19 mouse cellular contexts compared by ENCODE assay signal in the genomic region with DNA sequence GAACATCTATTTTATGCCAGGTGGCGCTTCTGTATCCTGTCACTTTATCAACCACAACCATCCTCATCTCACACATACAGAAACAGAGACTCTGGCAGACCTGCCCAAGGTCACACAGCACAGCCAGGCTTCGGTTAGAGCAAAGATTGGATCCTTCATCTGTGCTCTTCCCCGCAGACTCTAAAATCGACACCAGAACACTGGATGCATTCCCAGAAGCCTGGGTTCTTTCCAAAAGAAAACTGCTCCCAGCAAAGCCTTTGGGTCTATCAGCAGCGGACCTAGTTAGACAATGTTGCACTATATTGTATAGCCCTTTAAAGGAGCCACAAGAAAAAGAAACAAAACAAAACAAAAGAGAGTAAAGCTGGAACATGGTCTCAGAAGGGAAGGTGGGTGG. TPM values are rescaled to one million over a fixed set of nuclear protein-coding genes. Genes with fewer than 3 reads are reported as not detected.
DNase-seq lines count a peak whose midpoint lies in the region; ATAC-seq and TF ChIP-seq lines count a peak whose summit lies in the region.
"Had no signal": no experiment of that assay in that cellular context is flagged by ENCODE, and none has a peak within 500 bp of the region (broad histone marks: within the 10 kb centered on the region; RNA-seq: fewer than 3 reads in every experiment).

No protein-coding gene starts in this region.

- H3K4me1 ChIP-seq in intestine, postnatal 0 days (replicated peaks; ENCODE audit: control insufficient read depth, insufficient read depth, low read length): peaks cover 42% of the 10 kb centered on the region

- H3K4me3 ChIP-seq in intestine, postnatal 0 days (ENCODE audit: low read depth, low read length): no peak overlapping the region
- H3K4me3 ChIP-seq: embryonic facial prominence, embryonic 12.5 days; erythroblast, embryonic 14.5 days; forebrain, embryonic 13.5 days; limb, embryonic 13.5 days; liver, embryonic 15.5 days; neural tube, embryonic 13.5 days had no signal

- no peak for ATAC-seq in CD4-positive, CD25-positive, alpha-beta regulatory T cell, adult 4 months
- ATAC-seq in intestine, postnatal 0 days: no peak
- ATAC-seq: forebrain, embryonic 13.5 days; lung, postnatal 0 days had no signal

- 78% methylated on average over 5 of the region's 5 CpGs for WGBS in intestine, postnatal 0 days

- H3K9me3 ChIP-seq in intestine, postnatal 0 days (ENCODE audit: control insufficient read depth): no peaks in the 10 kb centered on the region
- H3K9me3 ChIP-seq: embryonic facial prominence, embryonic 12.5 days; forebrain, embryonic 13.5 days; G1E; limb, embryonic 13.5 days; liver, embryonic 15.5 days; neural tube, embryonic 13.5 days had no signal

- H3K27ac ChIP-seq in intestine, postnatal 0 days (ENCODE audit: low read depth, low read length): peak overlapping the region; percentile 68
- H3K27ac ChIP-seq: embryonic facial prominence, embryonic 12.5 days; forebrain, embryonic 13.5 days; limb, embryonic 13.5 days; liver, embryonic 15.5 days; neural tube, embryonic 13.5 days had no signal

- H3K27me3 ChIP-seq in intestine, postnatal 0 days (replicated peaks; ENCODE audit: control insufficient read depth, insufficient read depth, low read length): no peaks in the 10 kb centered on the region
- H3K27me3 ChIP-seq: forebrain, embryonic 13.5 days; limb, embryonic 13.5 days; neural tube, embryonic 13.5 days had no signal

- H3K36me3 ChIP-seq in intestine, postnatal 0 days (ENCODE audit: control insufficient read depth, insufficient read depth): 0 out of 2 replicates have a peak, but pooled peaks cover 9% of the 10 kb centered on the region
- H3K36me3 ChIP-seq: embryonic facial prominence, embryonic 12.5 days; G1E; limb, embryonic 13.5 days; liver, embryonic 15.5 days had no signal

- no peak for TF ChIP-seq CTCF in intestine, postnatal 0 days (IDR thresholded peaks at IDR 0.05; ENCODE audit: low read depth)

- no peak overlapping the region for H3K9ac ChIP-seq in intestine, postnatal 0 days (ENCODE audit: low read depth, low read length)
- H3K9ac ChIP-seq: embryonic facial prominence, embryonic 12.5 days; forebrain, embryonic 13.5 days; limb, embryonic 13.5 days; liver, embryonic 15.5 days; neural tube, embryonic 13.5 days had no signal

- DNase-seq in CD4-positive, CD25-positive, alpha-beta regulatory T cell, adult 2 months (ENCODE audit: low read depth, low spot score): peak; percentile 36
- DNase-seq in layer of hippocampus, adult 11-12 months (ENCODE audit: low spot score): peak; percentile 51
- DNase-seq in layer of hippocampus, postnatal 10 days (ENCODE audit: low spot score in 2 of 2): no peak
- DNase-seq in cerebellum, adult 9-11 months: peak; percentile 69
- DNase-seq in neural tube, embryonic 10.5 days (ENCODE audit: extremely low spot score, low spot score): no peak
- DNase-seq in Muller cell, postnatal 12 days (ENCODE audit: inconsistent ontology term): no peak
- DNase-seq: adrenal gland, postnatal 36 days; spleen, adult 18-20 months had no signal

- no peak overlapping the region for H3K4me2 ChIP-seq in intestine, postnatal 0 days (replicated peaks; ENCODE audit: low read depth)
- H3K4me2 ChIP-seq: embryonic facial prominence, embryonic 12.5 days; limb, embryonic 13.5 days; liver, embryonic 15.5 days; midbrain, embryonic 11.5 days had no signal

RNA-seq across cellular contexts. Expression of gene Cotl1, which starts 5.1 kb away (rescaled TPM):
- polyA plus RNA-seq in CD4-positive, CD25-positive, alpha-beta regulatory T cell, adult 4 months (2017; shearing (Covaris generic)): 100 to 1,000 TPM; 131 to 191 TPM
- 100 to 1,000 TPM; 129 to 134 TPM for total RNA-seq in layer of hippocampus, postnatal 10 days (2021)
- polyA plus RNA-seq in intestine, postnatal 0 days (2015; fragmentation: Nextera tagmentation; extraction: Ambion mirVana): 166 and 169 TPM in 2 replicates

RNA-seq across cellular contexts. Expression of gene Klhl36, which starts 26.8 kb away (rescaled TPM):
- polyA plus RNA-seq in CD4-positive, CD25-positive, alpha-beta regulatory T cell, adult 4 months (2017; shearing (Covaris generic)): 10 to 100 TPM in 1 of 2 experiments, 1 to 10 TPM in 1; 6.2 to 11.6 TPM
- total RNA-seq in layer of hippocampus, postnatal 10 days (2021): 1 to 10 TPM; 7.4 to 9.3 TPM
- polyA plus RNA-seq in intestine, postnatal 0 days (2015; fragmentation: Nextera tagmentation; extraction: Ambion mirVana): 7.3 and 7.4 TPM in 2 replicates

RNA-seq across cellular contexts. Expression of gene Tldc1, which starts 57.1 kb away (rescaled TPM):
- polyA plus RNA-seq in CD4-positive, CD25-positive, alpha-beta regulatory T cell, adult 4 months (2017; shearing (Covaris generic)): 10 to 100 TPM in 1 of 2 experiments, 1 to 10 TPM in 1; 6.5 to 14.3 TPM
- total RNA-seq in layer of hippocampus, postnatal 10 days (2021): 10 to 100 TPM; 16.3 to 18.3 TPM
- polyA plus RNA-seq in intestine, postnatal 0 days (2015; fragmentation: Nextera tagmentation; extraction: Ambion mirVana): 7.7 and 8.4 TPM in 2 replicates

Comparison
In these comparisons a context has a peak if more than half of its experiments do, and no peak if none do; other contexts are left out.
1. DNase-seq: peak in CD4-positive, CD25-positive, alpha-beta regulatory T cell, adult 2 months (single experiment), layer of hippocampus, adult 11-12 months (single experiment) and cerebellum, adult 9-11 months (single experiment); none in layer of hippocampus, postnatal 10 days (0 of 2), neural tube, embryonic 10.5 days (single experiment) and Muller cell, postnatal 12 days (single experiment).